Mouse (Mus musculus) bone marrow macrophage, adult 2 months (primary cell): ENCODE results near the gene Rhou.

Experiments used
- CTCF ChIP-seq: IDR thresholded peaks from 2 replicates; pipeline ENCODE4 v1.5.1; 2012; ENCODE audit warnings: low read depth, mild to moderate bottlenecking, low read length, moderate library complexity
- POLR2A ChIP-seq: IDR thresholded peaks from 2 replicates; pipeline ENCODE4 v1.6.1; 2012; ENCODE audit warnings: mild to moderate bottlenecking, low read depth, low read length, borderline replicate concordance

- TF ChIP-seq CTCF (no peak), POLR2A (no peak)
Observed at GRCm38 (mm10) chr8:123634395-123635131, 19.2 kb upstream of the Rhou start.
